Mouse (Mus musculus): ENCODE results near the gene Yod1. TPM values are rescaled to one million over a fixed set of nuclear protein-coding genes. Genes with fewer than 3 reads are reported as not detected.

Gene Yod1
- total RNA-seq, 2 experiments from 2014 or later: 12.4 to 15.9 TPM

GRCm38 (mm10) chr1:130731741-130732337 is 14.7 kb downstream of the Yod1 start, which contains the start of gene AA986860:
TSS of gene AA986860 (plus strand) at chr1:130731976.
- peak; percentile 64 for ATAC-seq (replicated peaks; ENCODE audit: low FRiP score, low TSS enrichment, poor library complexity, severe bottlenecking)

GRCm38 (mm10) chr1:130732706-130733658 is 15.9 kb downstream of the Yod1 start:
- peak; percentile 40; the same call in 1 of the 2 replicates for ATAC-seq (replicated peaks; ENCODE audit: low FRiP score, low TSS enrichment, poor library complexity, severe bottlenecking)

GRCm38 (mm10) chr1:130733671-130734070 is 16.5 kb downstream of the Yod1 start:
- no peak for ATAC-seq (replicated peaks; ENCODE audit: low FRiP score, low TSS enrichment, poor library complexity, severe bottlenecking)

- no peak for ATAC-seq (replicated peaks; ENCODE audit: low FRiP score, low TSS enrichment, poor library complexity, severe bottlenecking)
Observed at GRCm38 (mm10) chr1:130734452-130734851, 17.3 kb downstream of the Yod1 start.

- ATAC-seq (replicated peaks; ENCODE audit: low FRiP score, low TSS enrichment, poor library complexity, severe bottlenecking): no peak
Observed at GRCm38 (mm10) chr1:130734852-130735251, 17.7 kb downstream of the Yod1 start.

- no peak for ATAC-seq (replicated peaks; ENCODE audit: low FRiP score, low TSS enrichment, poor library complexity, severe bottlenecking)
Observed at GRCm38 (mm10) chr1:130737411-130737881, 20.3 kb downstream of the Yod1 start.

- ATAC-seq (replicated peaks; ENCODE audit: low FRiP score, low TSS enrichment, poor library complexity, severe bottlenecking): no peak
Observed at GRCm38 (mm10) chr1:130737916-130738315, 20.8 kb downstream of the Yod1 start.

- no peak for ATAC-seq (replicated peaks; ENCODE audit: low FRiP score, low TSS enrichment, poor library complexity, severe bottlenecking)
Observed at GRCm38 (mm10) chr1:130738551-130739106, 21.5 kb downstream of the Yod1 start.

- no peak for ATAC-seq (replicated peaks; ENCODE audit: low FRiP score, low TSS enrichment, poor library complexity, severe bottlenecking)
Observed at GRCm38 (mm10) chr1:130739636-130740035, 22.5 kb downstream of the Yod1 start.

GRCm38 (mm10) chr1:130740227-130740648 is 23.1 kb downstream of the Yod1 start:
- ATAC-seq (replicated peaks; ENCODE audit: low FRiP score, low TSS enrichment, poor library complexity, severe bottlenecking): no peak

GRCm38 (mm10) chr1:130740781-130741720 is 23.9 kb downstream of the Yod1 start:
- peak; percentile 89 for ATAC-seq (replicated peaks; ENCODE audit: low FRiP score, low TSS enrichment, poor library complexity, severe bottlenecking)

GRCm38 (mm10) chr1:130742201-130742600 is 25.1 kb downstream of the Yod1 start:
- ATAC-seq (replicated peaks; ENCODE audit: low FRiP score, low TSS enrichment, poor library complexity, severe bottlenecking): no peak

- no peak for ATAC-seq (replicated peaks; ENCODE audit: low FRiP score, low TSS enrichment, poor library complexity, severe bottlenecking)
Observed at GRCm38 (mm10) chr1:130743775-130744174, 26.6 kb downstream of the Yod1 start.

- ATAC-seq (replicated peaks; ENCODE audit: low FRiP score, low TSS enrichment, poor library complexity, severe bottlenecking): peak; percentile 18; the same call in 1 of the 2 replicates
Observed at GRCm38 (mm10) chr1:130744217-130744616, 27.1 kb downstream of the Yod1 start.

GRCm38 (mm10) chr1:130744961-130745360 is 27.8 kb downstream of the Yod1 start:
- no peak for ATAC-seq (replicated peaks; ENCODE audit: low FRiP score, low TSS enrichment, poor library complexity, severe bottlenecking)

GRCm38 (mm10) chr1:130745591-130745990 is 28.5 kb downstream of the Yod1 start:
- ATAC-seq (replicated peaks; ENCODE audit: low FRiP score, low TSS enrichment, poor library complexity, severe bottlenecking): no peak

GRCm38 (mm10) chr1:130746819-130747218 is 29.7 kb downstream of the Yod1 start:
- peak; percentile 51 for ATAC-seq (replicated peaks; ENCODE audit: low FRiP score, low TSS enrichment, poor library complexity, severe bottlenecking)

GRCm38 (mm10) chr1:130759689-130760088 is 42.6 kb downstream of the Yod1 start:
- ATAC-seq (replicated peaks; ENCODE audit: low FRiP score, low TSS enrichment, poor library complexity, severe bottlenecking): no peak

GRCm38 (mm10) chr1:130761597-130761996 is 44.5 kb downstream of the Yod1 start:
- no peak for ATAC-seq (replicated peaks; ENCODE audit: low FRiP score, low TSS enrichment, poor library complexity, severe bottlenecking)
